Mouse (Mus musculus): Measurements from ENCODE around the gene Vars. TPM values are rescaled to one million over a fixed set of nuclear protein-coding genes. Genes with fewer than 3 reads are reported as not detected.

Gene Vars
- polyA plus RNA-seq, 1 experiment from 2014 or later = 63.1 TPM

DNA sequence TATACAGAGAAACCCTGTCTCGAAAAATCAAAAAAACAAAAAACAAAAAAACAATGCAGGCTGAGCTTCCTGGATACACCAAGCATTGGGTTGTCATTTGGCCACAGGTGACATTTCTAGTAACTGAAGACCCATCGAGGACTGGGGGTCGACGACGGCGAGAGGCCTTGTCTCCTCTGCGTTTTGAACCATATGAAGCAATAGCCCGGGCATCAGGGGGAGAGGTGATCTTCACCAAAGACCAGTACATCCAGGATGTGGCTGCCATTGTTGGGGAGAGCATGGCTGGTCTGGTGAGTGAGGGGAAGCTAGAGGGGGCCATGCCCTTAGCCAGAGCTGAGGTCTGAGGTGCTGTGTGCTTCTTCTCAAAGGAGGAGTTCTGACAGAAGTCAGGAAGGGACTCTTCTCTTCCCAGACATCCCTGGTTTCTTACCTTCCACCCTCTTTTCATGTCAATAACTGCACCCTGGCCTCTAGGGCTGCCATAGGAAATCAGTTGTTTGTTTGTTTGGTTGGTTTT, 21.8 kb downstream of the Vars start:
- WGBS = 93% methylated on average over 8 of the region's 8 CpGs
- Histone ChIP-seq H3K27ac (no peak overlapping the region), H3K9ac (no peak overlapping the region), H3K4me3 (no peak overlapping the region), H3K36me3 (replicated peaks) (no peaks in the 10 kb centered on the region), H3K4me2 (no peak overlapping the region), H3K4me1 (peaks cover 8% of the 10 kb centered on the region), H3K27me3 (replicated peaks) (no peaks in the 10 kb centered on the region), H3K9me3 (no peaks in the 10 kb centered on the region)
- no peak for ATAC-seq (replicated peaks)

DNA sequence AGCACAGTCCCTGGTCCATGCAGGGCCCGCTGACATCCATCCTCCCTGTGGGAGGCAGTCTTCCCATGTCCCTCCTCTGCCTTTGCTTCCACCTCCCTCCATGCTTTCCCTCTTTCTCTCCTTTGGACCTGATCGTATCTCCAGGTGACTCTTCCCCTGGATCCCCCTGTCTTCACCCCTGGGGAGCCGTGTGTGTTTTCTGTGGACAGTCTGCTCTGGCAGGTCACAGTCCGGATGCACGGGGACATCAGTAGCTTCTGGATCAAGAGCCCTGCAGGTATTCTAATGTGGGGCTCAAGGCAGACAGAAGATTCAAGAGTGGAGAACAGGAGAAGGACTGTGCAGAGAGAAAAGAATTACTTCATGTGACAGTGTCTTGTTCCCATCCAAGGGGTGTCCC, 22.4 kb downstream of the Vars start:
- WGBS = 83% methylated on average over 5 of the region's 5 CpGs
- Histone ChIP-seq H3K4me2 (no peak overlapping the region), H3K36me3 (replicated peaks) (no peaks in the 10 kb centered on the region), H3K27me3 (replicated peaks) (no peaks in the 10 kb centered on the region), H3K27ac (no peak overlapping the region), H3K9ac (no peak overlapping the region), H3K4me3 (no peak overlapping the region), H3K9me3 (no peaks in the 10 kb centered on the region), H3K4me1 (peaks cover 8% of the 10 kb centered on the region)
- no peak for ATAC-seq (replicated peaks)

DNA sequence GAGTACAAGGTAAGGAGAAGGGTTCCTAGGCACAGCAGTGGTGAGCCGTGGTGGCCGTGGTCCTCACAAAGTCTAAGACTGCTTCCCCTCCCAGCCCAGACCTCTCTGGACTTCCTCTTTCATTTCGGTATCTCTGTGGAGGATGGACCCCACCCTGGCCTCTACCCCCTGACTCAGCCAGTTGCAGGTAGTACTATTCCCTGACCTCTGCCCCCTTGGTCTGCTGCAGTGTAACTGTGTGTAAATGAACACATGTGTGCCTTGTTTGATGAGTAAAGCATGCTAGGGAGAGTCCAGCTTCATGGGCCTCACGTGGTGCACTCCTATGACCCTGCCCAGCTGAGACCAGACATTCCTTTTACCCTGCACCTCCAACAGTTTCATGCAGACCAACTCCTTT, 23.0 kb downstream of the Vars start:
- H3K27me3 ChIP-seq (replicated peaks) = no peaks in the 10 kb centered on the region
- no peak for ATAC-seq (replicated peaks)
- H3K4me3 ChIP-seq = no peak overlapping the region
- no peaks in the 10 kb centered on the region for H3K9me3 ChIP-seq
- H3K4me1 ChIP-seq = peaks cover 8% of the 10 kb centered on the region
- H3K4me2 ChIP-seq = no peak overlapping the region
- no peaks in the 10 kb centered on the region for H3K36me3 ChIP-seq (replicated peaks)
- 81% methylated on average over 4 of the region's 4 CpGs for WGBS
- H3K9ac ChIP-seq = no peak overlapping the region
- H3K27ac ChIP-seq = no peak overlapping the region

DNA sequence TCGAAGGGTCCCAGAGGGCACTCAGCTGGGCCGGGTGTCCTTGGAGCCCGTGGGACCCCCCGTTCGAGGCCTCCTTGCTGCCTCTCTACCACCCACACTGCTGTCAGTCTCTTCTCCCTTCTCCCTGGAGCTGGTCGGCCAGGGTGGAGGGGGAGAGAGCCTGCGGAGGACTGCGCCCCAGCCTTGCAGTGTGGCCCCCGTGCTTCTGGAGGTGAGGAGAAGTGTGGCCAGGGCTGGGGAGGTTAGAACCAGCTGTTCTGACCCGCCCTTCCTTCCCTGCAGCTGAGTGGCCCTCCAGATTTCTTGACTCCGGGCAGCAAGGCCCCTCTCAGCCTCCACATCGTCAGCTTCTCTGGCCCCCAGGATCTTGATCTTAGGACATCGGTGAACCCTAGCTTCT, 23.5 kb downstream of the Vars start:
- WGBS = 74% methylated on average over 13 of the region's 13 CpGs
- no peak overlapping the region for H3K9ac ChIP-seq
- H3K27ac ChIP-seq = no peak overlapping the region
- H3K9me3 ChIP-seq = no peaks in the 10 kb centered on the region
- ATAC-seq (replicated peaks) = no peak
- no peaks in the 10 kb centered on the region for H3K27me3 ChIP-seq (replicated peaks)
- no peak overlapping the region for H3K4me3 ChIP-seq
- peaks cover 8% of the 10 kb centered on the region for H3K4me1 ChIP-seq
- H3K36me3 ChIP-seq (replicated peaks) = no peaks in the 10 kb centered on the region
- no peak overlapping the region for H3K4me2 ChIP-seq

DNA sequence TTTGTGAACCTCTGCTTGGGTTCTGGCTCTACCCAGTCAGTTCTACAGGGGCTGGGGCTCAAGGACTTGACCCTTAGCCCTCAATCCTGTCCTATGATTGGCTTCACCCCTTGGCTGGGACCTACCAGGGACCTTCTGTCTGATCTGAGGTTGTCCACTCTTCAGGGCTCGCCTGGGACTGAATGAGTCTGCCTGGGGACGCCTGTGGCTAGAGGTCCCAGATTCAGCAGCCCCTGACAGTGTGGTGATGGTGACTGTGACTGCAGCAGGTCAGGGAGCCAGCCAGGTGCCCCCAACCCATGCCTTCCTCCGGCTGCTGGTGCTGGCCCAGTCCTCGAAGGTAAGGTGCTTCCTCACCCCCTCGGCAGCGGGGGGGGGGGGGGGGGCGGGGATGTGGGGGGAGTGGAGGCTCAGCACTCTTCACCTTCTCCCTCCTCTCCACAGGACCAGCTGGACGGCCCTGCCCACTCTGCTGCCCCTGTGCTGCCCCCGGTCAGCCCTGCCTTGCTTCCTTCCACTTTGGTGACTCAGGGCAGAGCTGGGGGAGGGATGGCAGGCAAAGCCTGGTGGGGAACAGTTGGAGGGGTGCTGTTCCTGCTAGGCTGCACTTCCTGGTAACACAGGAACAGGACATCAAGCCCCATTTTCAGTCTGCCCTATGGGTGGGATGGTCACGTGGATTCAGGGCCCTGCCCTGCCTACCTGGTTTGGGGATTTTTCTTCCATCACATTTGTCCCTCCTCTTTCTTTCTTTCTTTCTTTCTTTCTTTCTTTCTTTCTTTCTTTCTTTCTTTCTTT, 24.1 kb downstream of the Vars start:
- no peak overlapping the region for H3K27ac ChIP-seq
- no peak overlapping the region for H3K4me2 ChIP-seq
- WGBS = 66% methylated on average over 8 of the region's 10 CpGs

DNA sequence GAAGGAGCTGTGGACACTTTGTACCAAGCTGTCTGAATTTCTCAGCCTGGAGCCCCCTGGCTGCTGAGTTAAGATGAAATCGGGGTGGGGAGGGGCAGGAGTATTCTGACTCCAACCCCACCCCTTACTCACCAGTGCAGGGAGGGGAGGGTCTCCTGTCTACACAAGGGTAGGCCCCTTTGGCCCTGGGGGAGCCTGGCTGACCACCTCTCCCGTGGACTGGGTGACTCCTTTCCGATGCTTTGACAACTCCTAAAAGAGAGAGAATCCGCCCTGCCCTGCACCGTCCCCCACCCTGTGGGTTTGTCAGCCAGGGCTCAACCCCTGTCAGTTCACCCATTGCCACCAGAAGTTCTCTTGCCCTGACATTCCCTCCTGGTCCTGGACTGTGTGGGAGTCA, 25.4 kb downstream of the Vars start:
- Histone ChIP-seq H3K9me3 (no peaks in the 10 kb centered on the region), H3K9ac (no peak overlapping the region), H3K36me3 (replicated peaks) (no peaks in the 10 kb centered on the region), H3K27me3 (replicated peaks) (no peaks in the 10 kb centered on the region), H3K4me3 (no peak overlapping the region), H3K4me2 (no peak overlapping the region), H3K27ac (no peak overlapping the region), H3K4me1 (peaks cover 15% of the 10 kb centered on the region)
- 84% methylated on average over 5 of the region's 5 CpGs for WGBS
- no peak for ATAC-seq (replicated peaks)

More for the DNA sequence above, 24.1 kb downstream of the Vars start:
- Histone ChIP-seq H3K4me3 (no peak overlapping the region), H3K4me1 (peaks cover 13% of the 10 kb centered on the region), H3K27me3 (replicated peaks) (no peaks in the 10 kb centered on the region), H3K9ac (no peak overlapping the region), H3K9me3 (no peaks in the 10 kb centered on the region), H3K36me3 (replicated peaks) (no peaks in the 10 kb centered on the region)
- no peak for ATAC-seq (replicated peaks)

DNA sequence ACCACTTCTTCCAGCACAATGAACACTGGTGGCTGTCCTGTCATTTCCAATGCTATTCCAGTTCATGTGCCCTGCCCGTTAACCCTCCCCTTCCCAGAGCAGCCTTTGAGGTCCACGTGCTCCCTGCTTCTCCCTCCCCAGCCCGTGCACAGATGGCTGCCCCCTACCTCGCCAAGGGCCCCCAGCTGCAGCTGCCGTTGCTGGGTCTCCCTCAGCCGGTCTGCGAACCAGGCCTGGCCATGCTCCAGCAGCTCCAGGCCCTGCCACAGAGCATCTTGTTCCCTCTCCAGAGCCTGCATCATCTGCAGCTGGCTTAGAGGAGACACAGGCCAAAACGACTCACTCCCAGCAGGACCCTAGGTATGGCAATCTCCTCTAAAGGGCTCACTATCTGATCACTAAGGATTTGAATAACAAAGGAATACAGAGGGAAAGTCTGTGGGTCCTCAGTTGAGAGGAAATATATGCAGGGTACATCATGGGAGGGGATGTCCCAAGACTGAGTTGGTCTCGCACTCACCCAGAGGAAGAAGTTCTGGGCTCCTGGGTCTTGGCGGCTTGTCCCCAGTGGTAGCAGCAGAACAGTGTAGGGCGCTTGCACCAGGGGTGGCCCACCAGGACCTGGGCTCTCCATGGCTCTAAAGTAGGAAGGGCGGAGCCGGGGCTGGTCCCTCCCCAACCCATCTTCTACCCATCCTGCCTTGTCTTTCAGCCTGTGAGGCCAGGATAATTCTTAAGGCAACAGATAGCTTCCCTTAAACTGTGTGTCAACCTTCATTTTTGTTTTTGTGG, 26.7 kb downstream of the Vars start, which contains the start of gene Sapcd1:
Sapcd1 (minus strand) TSS at position 740 of the 792 bp plus-strand sequence.
- Histone ChIP-seq H3K9ac (0 out of 2 replicates have a peak within 1 kb of the TSS, but pooled peaks have one; percentile 3), H3K4me3 (no peak within 1 kb of the TSS), H3K36me3 (replicated peaks) (no peaks in the 10 kb centered on the region), H3K27ac (peak within 1 kb of the TSS; percentile 49), H3K9me3 (no peaks in the 10 kb centered on the region), H3K4me2 (no peak within 1 kb of the TSS), H3K4me1 (peaks cover 9% of the 10 kb centered on the region), H3K27me3 (replicated peaks) (no peaks in the 10 kb centered on the region)
- 30% methylated on average over 13 of the region's 13 CpGs for WGBS
- ATAC-seq (replicated peaks) = peak; percentile 51; the same call in 1 of the 2 replicates

DNA sequence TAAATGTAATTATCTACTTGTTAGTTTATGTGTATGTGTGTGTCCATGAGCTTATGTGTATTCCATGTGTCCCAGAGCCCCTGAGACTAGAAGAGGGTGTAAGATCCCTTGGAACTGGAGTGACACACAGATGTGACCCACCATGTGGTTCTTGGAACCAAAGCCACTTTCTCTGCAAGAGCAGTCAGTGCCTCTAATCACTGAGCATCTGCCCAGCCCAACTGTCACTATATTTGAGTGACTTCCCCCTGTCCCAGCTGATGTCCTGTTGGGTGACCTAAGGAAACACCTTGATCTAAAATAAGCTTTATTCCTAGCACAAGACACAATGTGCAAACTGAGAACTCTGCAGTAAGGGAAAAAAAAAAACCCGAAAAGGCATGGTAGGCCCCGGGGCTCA, 27.5 kb downstream of the Vars start:
- Histone ChIP-seq H3K4me3 (no peak overlapping the region), H3K27ac (no peak overlapping the region), H3K9ac (no peak overlapping the region), H3K36me3 (replicated peaks) (no peaks in the 10 kb centered on the region), H3K4me2 (no peak overlapping the region), H3K4me1 (peaks cover 9% of the 10 kb centered on the region), H3K9me3 (no peaks in the 10 kb centered on the region), H3K27me3 (replicated peaks) (no peaks in the 10 kb centered on the region)
- no peak for ATAC-seq (replicated peaks)
- 85% methylated on average over 2 of the region's 2 CpGs for WGBS

DNA sequence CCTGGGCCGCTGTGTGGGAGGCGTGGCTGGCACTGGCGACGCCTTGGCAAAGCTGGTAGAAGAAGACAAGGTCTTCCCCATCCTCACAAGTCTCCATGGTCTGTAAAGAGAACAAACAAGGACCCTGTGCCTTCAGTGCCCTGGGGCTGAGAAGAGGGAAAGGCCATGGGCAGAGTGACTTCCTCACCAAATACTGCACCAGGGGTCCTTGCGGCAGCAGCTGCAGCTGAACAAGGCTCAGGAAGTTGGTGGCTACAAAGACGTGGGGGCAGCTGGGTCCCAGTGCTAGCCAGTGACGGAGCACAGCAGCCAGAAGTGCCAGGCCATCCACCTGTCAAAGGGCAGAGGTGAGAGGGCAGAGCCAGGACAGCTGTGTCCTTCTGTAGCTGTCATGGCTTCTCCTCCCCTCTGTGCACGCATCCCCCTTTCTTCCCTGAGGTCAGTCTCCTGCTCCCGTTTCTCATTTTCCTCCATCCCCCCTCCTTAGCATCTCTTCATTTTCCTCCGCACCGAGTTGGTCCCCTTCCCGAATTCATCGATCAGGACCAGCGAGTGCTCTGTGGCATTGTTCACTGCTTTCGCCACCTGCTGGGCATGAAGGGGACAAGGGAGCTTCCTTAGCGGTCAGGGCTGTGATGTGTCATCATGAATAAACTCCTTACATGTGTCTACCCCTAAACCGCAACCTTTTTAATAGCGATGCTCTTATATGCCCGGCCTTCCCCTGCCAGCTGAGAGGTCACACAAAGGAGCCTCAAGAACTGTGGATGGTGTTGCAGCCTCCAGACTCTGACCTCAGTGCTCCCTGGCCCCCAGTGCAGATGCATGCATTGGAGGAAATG, 29.1 kb downstream of the Vars start:
- Histone ChIP-seq H3K4me3 (0 out of 2 replicates have a peak overlapping the region, but pooled peaks have one; percentile 9), H3K27ac (no peak overlapping the region), H3K36me3 (replicated peaks) (no peaks in the 10 kb centered on the region), H3K9me3 (no peaks in the 10 kb centered on the region), H3K9ac (peak overlapping the region; percentile 25), H3K27me3 (replicated peaks) (no peaks in the 10 kb centered on the region), H3K4me2 (peak overlapping the region; percentile 46), H3K4me1 (peaks cover 9% of the 10 kb centered on the region)
- 29% methylated on average over 19 of the region's 19 CpGs for WGBS
- ATAC-seq (replicated peaks) = 0 out of 2 replicates have a peak, but pooled peaks have one; percentile 31

DNA sequence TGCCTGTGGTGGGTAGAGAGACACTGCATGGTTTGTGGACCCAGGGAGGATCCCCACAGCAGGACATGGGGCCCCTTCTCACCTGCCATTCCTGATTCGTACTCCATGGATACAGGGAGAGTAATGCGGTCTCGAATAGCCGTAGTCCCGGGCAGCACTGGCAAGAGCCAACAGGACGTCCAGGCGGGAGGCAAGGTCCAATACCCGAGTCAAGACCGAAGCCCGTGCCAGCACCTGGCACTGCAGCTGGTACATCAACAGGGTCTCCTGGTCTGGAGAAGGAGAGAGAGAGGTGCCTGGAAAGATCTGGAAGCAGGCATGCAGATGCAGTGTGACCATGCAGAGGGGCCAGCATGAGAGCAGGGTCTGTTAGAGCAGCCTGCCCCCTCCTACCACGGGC, 30.5 kb downstream of the Vars start:
- ATAC-seq (replicated peaks) = no peak
- WGBS = 91% methylated on average over 11 of the region's 11 CpGs

DNA sequence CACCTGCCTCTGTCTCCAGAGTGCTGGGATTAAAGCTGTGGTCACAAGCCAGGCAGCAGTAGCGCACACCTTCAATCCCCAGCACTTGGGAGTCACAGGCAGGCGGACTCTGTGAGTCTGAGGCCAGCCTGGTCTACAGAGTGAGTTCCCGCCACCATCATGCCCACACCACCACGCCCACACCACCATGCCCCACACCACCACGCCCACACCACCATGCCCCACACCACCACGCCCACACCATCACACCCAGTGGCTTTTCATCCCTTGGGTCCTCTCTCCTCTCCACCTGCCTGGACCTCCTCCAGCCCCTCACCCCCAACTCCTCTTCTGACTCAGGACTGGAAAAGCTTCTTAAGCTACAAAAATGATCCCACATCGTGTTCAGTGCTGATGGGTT, 31.1 kb downstream of the Vars start:
- H3K27ac ChIP-seq = no peak overlapping the region
- no peak overlapping the region for H3K4me2 ChIP-seq
- H3K4me3 ChIP-seq = no peak overlapping the region
- no peaks in the 10 kb centered on the region for H3K9me3 ChIP-seq
- WGBS = 91% methylated on average over 7 of the region's 7 CpGs
- H3K27me3 ChIP-seq (replicated peaks) = no peaks in the 10 kb centered on the region
- no peaks in the 10 kb centered on the region for H3K36me3 ChIP-seq (replicated peaks)
- peaks cover 9% of the 10 kb centered on the region for H3K4me1 ChIP-seq
- ATAC-seq (replicated peaks) = no peak
- no peak overlapping the region for H3K9ac ChIP-seq

More for the DNA sequence above, 30.5 kb downstream of the Vars start:
- H3K9ac ChIP-seq = no peak overlapping the region
- H3K4me2 ChIP-seq = no peak overlapping the region
- no peak overlapping the region for H3K27ac ChIP-seq
- H3K4me1 ChIP-seq = peaks cover 9% of the 10 kb centered on the region
- no peaks in the 10 kb centered on the region for H3K9me3 ChIP-seq
- no peaks in the 10 kb centered on the region for H3K27me3 ChIP-seq (replicated peaks)
- H3K4me3 ChIP-seq = no peak overlapping the region
- H3K36me3 ChIP-seq (replicated peaks) = no peaks in the 10 kb centered on the region
